Mouse (Mus musculus) layer of hippocampus, adult 11-12 months (tissue): ENCODE data around the gene Cul9.
"Not testable (repeated sequence)": the region's sequence is repeated elsewhere in the genome, so short reads cannot be mapped to it uniquely, and the experiment has no call there.

Experiments used
- DNase-seq: peaks from one replicate; pipeline ENCODE4 v3.0.0; 2022; ENCODE audit warnings: low spot score

Cul9 gene

GRCm38 (mm10) chr17:46545813-46546564 lies at the start of gene Cul9:
Gene Cul9 (minus strand): TSS chr17:46546388.
- DNase-seq: peak; percentile 89

- DNase-seq: no peak
These were observed 49.1 kb upstream of the Cul9 start for GRCm38 (mm10) chr17:46595336-46595735.

GRCm38 (mm10) chr17:46594606-46595005 lies 48.4 kb upstream of the Cul9 start:
- DNase-seq: no peak

GRCm38 (mm10) chr17:46593124-46593523 lies 46.9 kb upstream of the Cul9 start:
- DNase-seq: no peak

GRCm38 (mm10) chr17:46591406-46591805 lies 45.2 kb upstream of the Cul9 start:
- DNase-seq: no peak

GRCm38 (mm10) chr17:46590439-46590838 lies 44.3 kb upstream of the Cul9 start:
- DNase-seq: no peak

GRCm38 (mm10) chr17:46589635-46590314 lies 43.6 kb upstream of the Cul9 start:
- no peak for DNase-seq

GRCm38 (mm10) chr17:46588913-46589312 lies 42.7 kb upstream of the Cul9 start:
- no peak for DNase-seq

GRCm38 (mm10) chr17:46588173-46588572 lies 42.0 kb upstream of the Cul9 start:
- DNase-seq: no peak

- no peak for DNase-seq
These were observed 40.1 kb upstream of the Cul9 start for GRCm38 (mm10) chr17:46586327-46586726.

- DNase-seq: no peak
These were observed 32.5 kb upstream of the Cul9 start for GRCm38 (mm10) chr17:46578650-46579049.

- DNase-seq: no peak
These were observed 29.9 kb upstream of the Cul9 start for GRCm38 (mm10) chr17:46576070-46576469.

- no peak for DNase-seq
These were observed 28.3 kb upstream of the Cul9 start for GRCm38 (mm10) chr17:46574535-46574934.

GRCm38 (mm10) chr17:46571005-46571404 lies 24.8 kb upstream of the Cul9 start:
- no peak for DNase-seq

- DNase-seq: no peak
These were observed 13.0 kb upstream of the Cul9 start for GRCm38 (mm10) chr17:46559146-46559545.

- DNase-seq: no peak
These were observed 12.0 kb upstream of the Cul9 start for GRCm38 (mm10) chr17:46558151-46558550.

- not testable (repeated sequence) for DNase-seq
These were observed 11.1 kb upstream of the Cul9 start for GRCm38 (mm10) chr17:46557321-46557720.

- no peak for DNase-seq
These were observed 10.4 kb upstream of the Cul9 start for GRCm38 (mm10) chr17:46556584-46556945.

GRCm38 (mm10) chr17:46555673-46556583 lies 9.7 kb upstream of the Cul9 start, which contains the start of gene Srf:
Gene Srf (minus strand): TSS chr17:46556175.
- DNase-seq: peak; percentile 99

- peak; percentile 38 for DNase-seq
These were observed 8.9 kb upstream of the Cul9 start for GRCm38 (mm10) chr17:46554977-46555672.

GRCm38 (mm10) chr17:46554646-46554976 lies 8.4 kb upstream of the Cul9 start:
- DNase-seq: no peak

GRCm38 (mm10) chr17:46553926-46554325 lies 7.7 kb upstream of the Cul9 start:
- DNase-seq: no peak
